Mouse (Mus musculus): ENCODE data around the gene Icam1.

- no peak for TF ChIP-seq TAL1 (IDR thresholded peaks at IDR 0.05; ENCODE audit: low read length)
- TF ChIP-seq GATA1 (IDR thresholded peaks at IDR 0.05; ENCODE audit: low read length), result no peak
These were observed 32.6 kb upstream of the Icam1 start for GRCm38 (mm10) chr9:20983169-20983568.

Data from erythroblast, embryonic 14.5 days (primary cell).